In the genomic region with DNA sequence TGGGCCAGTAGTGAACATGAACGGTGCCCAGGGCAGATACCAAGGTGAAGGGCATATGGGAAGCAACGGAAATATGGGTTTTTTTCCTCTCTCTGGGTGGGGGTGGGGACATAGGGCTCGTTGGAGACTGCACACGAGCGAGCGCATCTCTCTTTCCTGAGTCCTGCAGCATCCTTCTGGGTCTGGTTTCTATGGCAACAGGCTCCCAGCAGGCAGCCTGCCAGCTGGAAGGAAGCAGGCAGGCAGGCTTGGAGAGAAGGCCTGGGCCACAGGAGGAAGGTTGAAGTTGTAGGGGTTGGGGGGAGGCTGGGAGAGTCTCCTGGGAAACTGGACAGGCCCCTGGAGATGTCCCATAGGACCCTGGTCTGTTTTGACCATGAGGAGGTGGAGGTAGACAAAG, we compare ENCODE assay signal across 9 mouse cellular contexts. TPM values are rescaled to one million over a fixed set of nuclear protein-coding genes. Genes with fewer than 3 reads are reported as not detected.
DNase-seq lines count a peak whose midpoint lies in the region; ATAC-seq lines count a peak whose summit lies in the region.
"Had no signal": no experiment of that assay in that cellular context is flagged by ENCODE, and none has a peak within 500 bp of the region (broad histone marks: within the 10 kb centered on the region; RNA-seq: fewer than 3 reads in every experiment).

No protein-coding gene starts in this region.

- no peaks in the 10 kb centered on the region; the same call in 1 of the 2 replicates for H3K36me3 ChIP-seq in hindbrain, embryonic 15.5 days
- H3K36me3 ChIP-seq in midbrain, embryonic 12.5 days: no peaks in the 10 kb centered on the region
- H3K36me3 ChIP-seq in limb, embryonic 10.5 days: no peaks in the 10 kb centered on the region

- ATAC-seq in hindbrain, embryonic 15.5 days (ENCODE audit: low FRiP score, low read depth): peak; percentile 75
- peak; percentile 42 for ATAC-seq in midbrain, embryonic 12.5 days (ENCODE audit: low FRiP score, low read depth)
- ATAC-seq in activated CD4-positive, CD25-positive, alpha-beta regulatory T cell, adult 4 months: no peak

- H3K4me1 ChIP-seq in hindbrain, embryonic 15.5 days (replicated peaks): peaks cover 49% of the 10 kb centered on the region
- peaks cover 45% of the 10 kb centered on the region for H3K4me1 ChIP-seq in midbrain, embryonic 12.5 days
- peaks cover 28% of the 10 kb centered on the region for H3K4me1 ChIP-seq in limb, embryonic 10.5 days

- peak overlapping the region; percentile 81 for H3K27ac ChIP-seq in hindbrain, embryonic 15.5 days (replicated peaks)
- H3K27ac ChIP-seq in midbrain, embryonic 12.5 days (replicated peaks): peak overlapping the region; percentile 90
- H3K27ac ChIP-seq in limb, embryonic 10.5 days: no peak overlapping the region

- no peak overlapping the region for H3K9ac ChIP-seq in hindbrain, embryonic 15.5 days
- no peak overlapping the region for H3K9ac ChIP-seq in midbrain, embryonic 12.5 days (replicated peaks)

- H3K9me3 ChIP-seq in hindbrain, embryonic 15.5 days: no peaks in the 10 kb centered on the region
- no peaks in the 10 kb centered on the region for H3K9me3 ChIP-seq in midbrain, embryonic 12.5 days
- no peaks in the 10 kb centered on the region for H3K9me3 ChIP-seq in limb, embryonic 10.5 days (replicated peaks)

- H3K4me2 ChIP-seq in hindbrain, embryonic 15.5 days: peak overlapping the region; percentile 36
- peak overlapping the region; percentile 32 for H3K4me2 ChIP-seq in midbrain, embryonic 12.5 days (replicated peaks)

- 8% methylated on average over 6 of the region's 6 CpGs for WGBS in hindbrain, embryonic 15.5 days
- 19% methylated on average over 6 of the region's 6 CpGs for WGBS in midbrain, embryonic 12.5 days
- 57% methylated on average over 6 of the region's 6 CpGs for WGBS in limb, embryonic 10.5 days

- H3K27me3 ChIP-seq in hindbrain, embryonic 15.5 days: no peaks in the 10 kb centered on the region
- H3K27me3 ChIP-seq in midbrain, embryonic 12.5 days: peaks cover 16% of the 10 kb centered on the region
- H3K27me3 ChIP-seq in limb, embryonic 10.5 days (ENCODE audit: low read depth, poor library complexity, severe bottlenecking): peaks cover 63% of the 10 kb centered on the region

- no peak overlapping the region for H3K4me3 ChIP-seq in hindbrain, embryonic 15.5 days
- no peak overlapping the region for H3K4me3 ChIP-seq in midbrain, embryonic 12.5 days
- H3K4me3 ChIP-seq in limb, embryonic 10.5 days: no peak overlapping the region

- DNase-seq in ES-CJ7 (ENCODE audit: low read depth, low spot score): peak; percentile 55
- peak; percentile 53 to 89 for DNase-seq in cerebellum, postnatal 4 days (ENCODE audit: low spot score in 2 of 2)
- DNase-seq in spleen, adult 12 weeks (ENCODE audit: low spot score): no peak
- no peak for DNase-seq in lung, adult 18-20 months
- DNase-seq in limb, embryonic 10.5 days (ENCODE audit: low spot score): no peak
- DNase-seq: heart, postnatal 10 days had no signal

RNA-seq across cellular contexts. Expression of a gene that starts 11.6 kb away (rescaled TPM):
- 53.7 and 56.6 TPM in 2 replicates for polyA plus RNA-seq in hindbrain, embryonic 15.5 days (2015; fragmentation: Nextera tagmentation; extraction: Ambion mirVana)
- polyA plus RNA-seq in midbrain, embryonic 12.5 days (2016; fragmentation: Nextera tagmentation; extraction: Ambion mirVana): 41.7 and 50.3 TPM in 2 replicates
- polyA plus RNA-seq in limb, embryonic 10.5 days (2016; fragmentation: Nextera tagmentation; extraction: Ambion mirVana): 82.6 and 84.9 TPM in 2 replicates
- 10 to 100 TPM; 42.1 to 43.4 TPM for polyA plus RNA-seq in activated CD4-positive, CD25-positive, alpha-beta regulatory T cell, adult 4 months (2017; shearing (Covaris generic))

Comparison
In these comparisons a context has a peak if more than half of its experiments do, and no peak if none do; other contexts are left out.
1. DNase-seq: peak in ES-CJ7 (single experiment) and cerebellum, postnatal 4 days (2 of 2); none in spleen, adult 12 weeks (single experiment), lung, adult 18-20 months (0 of 2) and limb, embryonic 10.5 days (single experiment).